Mouse (Mus musculus): ENCODE data around the gene Rpp25l. TPM values are rescaled to one million over a fixed set of nuclear protein-coding genes. Genes with fewer than 3 reads are reported as not detected.

Gene Rpp25l
- polyA plus RNA-seq, 1 experiment from 2014 or later, result 74.9 TPM

DNA sequence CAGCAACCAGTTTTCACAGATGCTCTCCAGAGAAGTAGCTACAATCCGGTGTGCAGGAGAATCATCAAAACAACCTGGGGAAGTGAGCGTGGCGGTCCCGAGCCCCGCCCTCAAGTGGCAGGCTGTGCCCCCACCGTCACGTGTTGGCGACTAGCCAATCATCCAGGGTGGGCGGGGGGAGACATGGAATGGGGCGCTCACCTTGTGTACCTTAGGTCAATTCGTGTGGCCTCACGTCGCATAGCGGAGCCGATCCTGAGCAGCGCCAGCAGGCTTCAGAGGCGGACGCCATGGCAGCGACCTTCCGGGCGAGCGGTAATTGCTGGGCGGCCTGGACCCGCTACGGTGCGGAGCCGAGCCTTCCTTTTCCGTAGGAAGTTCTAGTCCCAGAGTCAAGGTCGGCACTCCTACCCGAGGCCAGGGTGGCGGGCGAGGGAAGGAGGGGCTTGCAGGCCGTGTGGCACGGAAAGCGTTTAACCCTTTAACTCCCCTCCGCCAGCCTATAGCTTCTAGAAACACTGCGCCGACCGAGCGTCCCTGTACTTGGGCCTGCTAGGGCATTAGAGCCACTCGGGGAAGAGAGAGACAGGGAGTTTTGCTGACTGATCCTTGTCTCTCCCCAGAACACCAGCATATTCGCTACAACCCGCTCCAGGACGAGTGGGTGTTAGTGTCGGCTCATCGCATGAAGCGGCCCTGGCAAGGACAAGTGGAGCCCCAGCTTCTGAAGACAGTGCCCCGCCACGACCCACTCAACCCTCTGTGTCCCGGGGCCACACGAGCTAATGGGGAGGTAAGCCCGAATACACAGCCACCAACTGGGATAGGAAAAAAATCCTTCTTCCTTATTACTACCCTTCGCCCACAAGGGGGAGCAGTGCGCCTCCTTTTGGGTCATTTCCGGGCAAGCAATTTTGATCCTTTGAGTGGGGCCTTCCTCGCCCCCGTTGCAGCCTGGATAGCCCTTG is 42.3 kb upstream of the Rpp25l start, which contains the start of gene Sigmar1:
Gene Sigmar1, minus strand, starts transcription at position 820 of the 968 bp plus-strand sequence.
- peak within 1 kb of the TSS; percentile 87 for H3K27ac ChIP-seq
- H3K4me2 ChIP-seq (replicated peaks), result peak within 1 kb of the TSS; percentile 93
- WGBS, result under 1% methylated on average over 57 of the region's 57 CpGs
- peaks cover 24% of the 10 kb centered on the region for H3K4me1 ChIP-seq
- peak; percentile 59 for ATAC-seq (ENCODE audit: low FRiP score, low read depth)
- H3K4me3 ChIP-seq, result peak within 1 kb of the TSS; percentile 74
- H3K27me3 ChIP-seq, result no peaks in the 10 kb centered on the region
- peak within 1 kb of the TSS; percentile 82 for H3K9ac ChIP-seq
- no peaks in the 10 kb centered on the region for H3K9me3 ChIP-seq
- peaks cover 18% of the 10 kb centered on the region for H3K36me3 ChIP-seq

DNA sequence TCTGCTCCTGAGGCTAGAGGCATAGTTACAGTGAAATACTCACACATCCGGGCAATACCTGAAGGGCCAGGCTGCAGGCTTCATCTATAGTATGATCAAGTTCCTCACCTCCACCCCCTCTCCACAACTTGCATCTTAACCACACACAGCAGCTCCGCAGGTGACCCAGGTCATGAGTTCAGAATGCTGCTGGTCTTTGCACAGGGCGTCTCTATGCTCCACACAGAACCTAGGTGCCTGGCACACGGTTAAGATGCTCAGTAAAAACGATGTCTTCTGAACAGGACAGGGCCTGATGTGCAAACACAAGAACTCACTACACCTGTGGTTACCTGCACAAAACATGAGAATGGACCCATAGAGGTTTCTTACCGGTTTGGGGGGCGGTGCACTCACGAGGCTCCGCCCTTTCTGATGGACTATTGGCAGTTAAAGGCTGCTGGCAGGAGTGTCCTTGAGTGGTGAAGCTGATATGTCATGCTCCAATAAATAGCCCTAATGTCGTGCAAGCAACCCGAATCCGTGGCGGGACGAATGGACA is 41.5 kb upstream of the Rpp25l start, which contains the start of gene Galt:
Gene Galt, plus strand, starts transcription at position 432 of the 541 bp plus-strand sequence.
- 11% methylated on average over 14 of the region's 14 CpGs for WGBS
- peaks cover 21% of the 10 kb centered on the region for H3K4me1 ChIP-seq
- ATAC-seq (ENCODE audit: low FRiP score, low read depth), result peak; percentile 34

GRCm38 (mm10) chr4:41745021-41745420 is 31.7 kb upstream of the Rpp25l start:
- ATAC-seq (ENCODE audit: low FRiP score, low read depth), result no peak
- 65% methylated on average over 1 of the region's 1 CpGs for WGBS
- Histone ChIP-seq H3K4me2 (replicated peaks) (no peak overlapping the region), H3K9me3 (peaks cover 17% of the 10 kb centered on the region), H3K36me3 (0 out of 2 replicates have a peak, but pooled peaks cover 4% of the 10 kb centered on the region), H3K27ac (no peak overlapping the region), H3K27me3 (no peaks in the 10 kb centered on the region), H3K9ac (no peak overlapping the region), H3K4me3 (no peak overlapping the region), H3K4me1 (peaks cover 6% of the 10 kb centered on the region)

More for the DNA sequence above, 41.5 kb upstream of the Rpp25l start, which contains the start of gene Galt:
- Histone ChIP-seq H3K4me3 (peak within 1 kb of the TSS; percentile 74), H3K27me3 (no peaks in the 10 kb centered on the region), H3K36me3 (peaks cover 18% of the 10 kb centered on the region), H3K9ac (peak within 1 kb of the TSS; percentile 82), H3K4me2 (replicated peaks) (peak within 1 kb of the TSS; percentile 93), H3K9me3 (no peaks in the 10 kb centered on the region), H3K27ac (peak within 1 kb of the TSS; percentile 87)

DNA sequence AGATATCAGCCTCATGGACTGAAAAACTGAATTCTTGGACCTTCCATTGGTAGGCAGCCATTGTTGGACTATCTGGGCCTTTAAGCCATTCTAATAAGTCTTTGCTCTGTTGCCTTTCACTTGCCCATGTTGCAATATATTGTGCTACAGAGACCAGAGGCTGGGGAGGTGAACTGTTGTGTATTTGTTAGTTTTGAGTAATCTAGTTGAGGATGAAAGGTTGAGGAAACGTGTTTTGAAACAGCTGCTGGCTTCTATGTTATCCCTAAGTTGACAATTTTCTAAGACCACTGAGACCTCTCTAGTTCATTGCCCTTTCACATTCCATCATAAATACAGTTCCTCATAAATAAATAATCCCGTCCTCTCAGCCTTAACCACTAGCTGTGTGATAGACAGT is 30.8 kb upstream of the Rpp25l start:
- H3K9ac ChIP-seq, result no peak overlapping the region
- H3K36me3 ChIP-seq, result peaks cover 7% of the 10 kb centered on the region
- WGBS, result 67% methylated on average over 2 of the region's 2 CpGs
- no peak overlapping the region for H3K4me2 ChIP-seq (replicated peaks)
- ATAC-seq (ENCODE audit: low FRiP score, low read depth), result no peak
- no peak overlapping the region for H3K27ac ChIP-seq
- H3K4me1 ChIP-seq, result peaks cover 15% of the 10 kb centered on the region
- H3K9me3 ChIP-seq, result peaks cover 17% of the 10 kb centered on the region
- H3K4me3 ChIP-seq, result no peak overlapping the region
- no peaks in the 10 kb centered on the region for H3K27me3 ChIP-seq

- WGBS, result under 1% methylated on average over 27 of the region's 27 CpGs
- peak overlapping the region; percentile 67 for H3K27ac ChIP-seq
- H3K36me3 ChIP-seq, result peaks cover 10% of the 10 kb centered on the region
- ATAC-seq (ENCODE audit: low FRiP score, low read depth), result peak; percentile 97
- H3K4me3 ChIP-seq, result peak overlapping the region; percentile 77
- H3K4me1 ChIP-seq, result peaks cover 15% of the 10 kb centered on the region
- H3K4me2 ChIP-seq (replicated peaks), result peak overlapping the region; percentile 93
- H3K9me3 ChIP-seq, result peaks cover 5% of the 10 kb centered on the region
- H3K9ac ChIP-seq, result peak overlapping the region; percentile 82
- no peaks in the 10 kb centered on the region for H3K27me3 ChIP-seq
These were observed 27.8 kb upstream of the Rpp25l start for GRCm38 (mm10) chr4:41741158-41741560.

- peak overlapping the region; percentile 77 for H3K4me3 ChIP-seq
These were observed 27.2 kb upstream of the Rpp25l start for GRCm38 (mm10) chr4:41740380-41741157.

GRCm38 (mm10) chr4:41739260-41739659 is 25.9 kb upstream of the Rpp25l start:
- H3K4me2 ChIP-seq (replicated peaks), result no peak overlapping the region

More at GRCm38 (mm10) chr4:41740380-41741157, 27.2 kb upstream of the Rpp25l start:
- Histone ChIP-seq H3K36me3 (peaks cover 10% of the 10 kb centered on the region), H3K4me1 (peaks cover 15% of the 10 kb centered on the region), H3K4me2 (replicated peaks) (peak overlapping the region; percentile 93), H3K27me3 (no peaks in the 10 kb centered on the region), H3K9me3 (0 out of 2 replicates have a peak, but pooled peaks cover 3% of the 10 kb centered on the region), H3K9ac (peak overlapping the region; percentile 82), H3K27ac (peak overlapping the region; percentile 67)
- under 1% methylated on average over 48 of the region's 48 CpGs for WGBS
- peak; percentile 85 for ATAC-seq (ENCODE audit: low FRiP score, low read depth)

DNA sequence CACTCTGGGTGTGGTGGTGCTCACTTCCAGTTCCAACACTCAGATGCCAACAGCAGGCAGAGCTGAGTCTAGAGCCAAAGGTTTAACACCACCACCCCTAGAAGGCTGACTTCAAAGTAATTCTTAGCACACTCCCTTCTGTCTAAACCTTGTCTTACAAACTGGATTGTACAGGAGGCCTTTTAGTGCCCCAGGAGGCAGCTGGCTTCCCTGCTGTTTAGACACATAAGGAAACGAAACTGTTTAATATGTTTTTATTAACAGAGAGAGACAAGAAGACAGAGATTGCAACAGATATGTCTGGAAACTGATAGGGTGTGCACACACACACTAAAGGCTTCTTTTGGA is 24.9 kb upstream of the Rpp25l start:
- WGBS, result 48% methylated on average over 1 of the region's 1 CpGs
- Histone ChIP-seq H3K4me2 (replicated peaks) (no peak overlapping the region), H3K36me3 (peaks cover 10% of the 10 kb centered on the region), H3K4me1 (peaks cover 15% of the 10 kb centered on the region), H3K27ac (no peak overlapping the region), H3K27me3 (peaks cover 19% of the 10 kb centered on the region), H3K4me3 (no peak overlapping the region), H3K9me3 (0 out of 2 replicates have a peak, but pooled peaks cover 7% of the 10 kb centered on the region), H3K9ac (no peak overlapping the region)
- no peak for ATAC-seq (ENCODE audit: low FRiP score, low read depth)

More at GRCm38 (mm10) chr4:41739260-41739659, 25.9 kb upstream of the Rpp25l start:
- Histone ChIP-seq H3K36me3 (peaks cover 10% of the 10 kb centered on the region), H3K9me3 (0 out of 2 replicates have a peak, but pooled peaks cover 7% of the 10 kb centered on the region), H3K4me3 (no peak overlapping the region), H3K4me1 (peaks cover 15% of the 10 kb centered on the region), H3K27ac (no peak overlapping the region), H3K9ac (no peak overlapping the region), H3K27me3 (peaks cover 9% of the 10 kb centered on the region)
- 93% methylated on average over 13 of the region's 13 CpGs for WGBS
- ATAC-seq (ENCODE audit: low FRiP score, low read depth), result no peak

- WGBS, result 26% methylated on average over 8 of the region's 8 CpGs
- no peak overlapping the region for H3K4me3 ChIP-seq
- peaks cover 15% of the 10 kb centered on the region for H3K4me1 ChIP-seq
- ATAC-seq (ENCODE audit: low FRiP score, low read depth), result peak; percentile 52; the same call in 1 of the 2 replicates
- no peak overlapping the region for H3K27ac ChIP-seq
- H3K27me3 ChIP-seq, result peaks cover 24% of the 10 kb centered on the region
- 0 out of 2 replicates have a peak, but pooled peaks cover 7% of the 10 kb centered on the region for H3K9me3 ChIP-seq
- no peak overlapping the region for H3K9ac ChIP-seq
- H3K4me2 ChIP-seq (replicated peaks), result no peak overlapping the region
- H3K36me3 ChIP-seq, result peaks cover 10% of the 10 kb centered on the region
These were observed 24.4 kb upstream of the Rpp25l start for GRCm38 (mm10) chr4:41737602-41738255.

GRCm38 (mm10) chr4:41731052-41731765 is 17.9 kb upstream of the Rpp25l start, which contains the start of gene Arid3c:
Gene Arid3c, minus strand, starts transcription at chr4:41731142.
- H3K4me3 ChIP-seq, result peak within 1 kb of the TSS; percentile 41
- no peak for ATAC-seq (ENCODE audit: low FRiP score, low read depth)
- H3K4me2 ChIP-seq (replicated peaks), result peak within 1 kb of the TSS; percentile 70
- peak within 1 kb of the TSS; percentile 55 for H3K9ac ChIP-seq
- 0 out of 2 replicates have a peak, but pooled peaks cover 7% of the 10 kb centered on the region for H3K9me3 ChIP-seq
- peaks cover 84% of the 10 kb centered on the region for H3K27me3 ChIP-seq
- H3K36me3 ChIP-seq, result no peaks in the 10 kb centered on the region
- 2% methylated on average over 50 of the region's 50 CpGs for WGBS
- peaks cover 9% of the 10 kb centered on the region for H3K4me1 ChIP-seq
- H3K27ac ChIP-seq, result no peak within 1 kb of the TSS

All from limb, embryonic 13.5 days (tissue).